Mouse (Mus musculus) liver, postnatal 0 days (tissue): ENCODE results near the gene Gm49405.

ENCODE experiments used
- CTCF ChIP-seq: sonication (generic); IDR thresholded peaks from 2 replicates; pipeline ENCODE4 v1.5.1; 2016; ENCODE audit warnings: antibody characterized with exemption, low read depth
- EP300 ChIP-seq: IDR thresholded peaks from 2 replicates; pipeline ENCODE4 v1.6.1; 2016; ENCODE audit warnings: antibody characterized with exemption, low read depth, mild to moderate bottlenecking

DNA sequence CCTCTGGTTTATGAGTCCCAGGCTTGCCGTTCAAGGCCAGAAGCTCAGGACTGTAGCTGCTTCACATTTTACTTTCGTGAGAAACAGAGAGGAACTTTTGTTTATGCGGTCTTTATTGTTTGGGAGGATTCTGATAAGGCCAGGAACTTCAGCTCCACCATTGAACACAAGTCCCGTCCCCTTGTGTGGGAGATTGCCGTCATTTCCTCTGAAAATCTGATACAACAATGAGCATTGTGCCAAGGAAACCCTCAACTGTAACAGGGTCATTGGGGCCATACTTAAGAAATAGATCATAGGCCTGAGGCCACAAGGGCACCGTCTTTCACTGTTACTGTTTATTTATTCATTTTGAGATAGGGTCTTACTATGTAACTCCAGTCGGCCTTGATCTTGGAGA lies 22.8 kb downstream of the Gm49405 start:
- TF ChIP-seq CTCF (no peak), EP300 (no peak)
